Mouse (Mus musculus): Measurements from ENCODE around the gene Mtor. TPM values are rescaled to one million over a fixed set of nuclear protein-coding genes. Genes with fewer than 3 reads are reported as not detected.

The Mtor gene
- total and polyA plus RNA-seq, 2 experiments from 2014 or later = 28.0 to 43.6 TPM

DNA sequence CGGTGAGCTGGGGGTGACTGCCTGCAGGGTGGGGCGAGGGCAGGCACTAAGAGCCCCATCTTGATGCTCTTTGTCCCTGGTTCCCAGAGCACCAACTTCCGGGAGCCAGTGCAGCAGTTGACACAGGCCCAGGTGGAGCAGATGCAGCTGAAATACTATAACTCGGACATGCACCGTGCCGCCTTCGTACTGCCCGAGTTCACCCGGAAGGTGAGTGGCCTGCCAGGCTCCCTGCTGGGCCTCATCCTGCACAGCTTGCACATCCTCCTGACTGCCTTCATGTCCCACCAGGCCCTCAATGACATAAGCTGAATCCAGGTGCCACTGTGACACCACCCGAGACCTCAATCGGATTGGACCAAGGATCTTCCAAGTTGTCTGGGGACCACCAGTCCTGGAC is 145.6 kb downstream of the Mtor start:
- no peak overlapping the region for H3K9ac ChIP-seq
- peaks cover 6% of the 10 kb centered on the region; the same call in 1 of the 2 replicates for H3K4me1 ChIP-seq (ENCODE audit: insufficient read depth)
- ATAC-seq (no peak), DNase-seq (no peak)
- H3K4me3 ChIP-seq (ENCODE audit: low read depth, low read length) = no peak overlapping the region
- H3K9me3 ChIP-seq (ENCODE audit: low read length) = no peaks in the 10 kb centered on the region
- 92% methylated on average over 11 of the region's 11 CpGs for WGBS
- H3K27ac ChIP-seq (ENCODE audit: low read depth, low read length) = no peak overlapping the region
- H3K27me3 ChIP-seq (ENCODE audit: insufficient read depth, low read length) = no peaks in the 10 kb centered on the region
- TF ChIP-seq CTCF (IDR thresholded peaks at IDR 0.05; ENCODE audit: low read depth) = no peak
- H3K4me2 ChIP-seq (ENCODE audit: low read depth) = no peak overlapping the region
- H3K36me3 ChIP-seq (ENCODE audit: insufficient read depth) = peaks cover 43% of the 10 kb centered on the region

DNA sequence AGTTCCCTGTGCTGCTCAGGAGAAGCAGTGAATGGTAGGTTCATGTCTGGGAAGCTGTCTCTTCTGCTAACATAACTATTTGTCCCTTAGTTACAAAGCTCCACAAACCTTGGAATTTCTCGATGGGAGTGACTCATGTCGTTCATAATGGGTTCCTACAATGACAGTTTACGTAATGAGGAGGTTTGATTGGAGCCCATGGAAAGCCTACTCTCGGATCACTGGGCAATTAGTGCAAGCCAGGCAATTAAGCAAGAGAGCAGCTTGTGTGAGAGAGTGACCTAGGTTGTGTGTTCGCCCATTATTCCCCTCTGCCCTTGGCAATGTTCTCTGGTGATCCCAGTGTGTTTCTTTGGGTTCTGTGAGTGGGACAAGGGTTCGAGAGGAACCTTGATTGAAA is 147.5 kb downstream of the Mtor start:
- Histone ChIP-seq H3K4me2 (ENCODE audit: low read depth) (no peak overlapping the region), H3K27ac (ENCODE audit: low read depth, low read length) (no peak overlapping the region), H3K36me3 (ENCODE audit: insufficient read depth) (peaks cover 50% of the 10 kb centered on the region), H3K9ac (no peak overlapping the region), H3K4me1 (ENCODE audit: insufficient read depth) (peaks cover 6% of the 10 kb centered on the region; the same call in 1 of the 2 replicates), H3K27me3 (ENCODE audit: insufficient read depth, low read length) (no peaks in the 10 kb centered on the region), H3K4me3 (ENCODE audit: low read depth, low read length) (no peak overlapping the region), H3K9me3 (ENCODE audit: low read length) (no peaks in the 10 kb centered on the region)
- ATAC-seq = no peak
- WGBS = 33% methylated on average over 6 of the region's 6 CpGs
- no peak for DNase-seq
- no peak for TF ChIP-seq CTCF (IDR thresholded peaks at IDR 0.05; ENCODE audit: low read depth)

DNA sequence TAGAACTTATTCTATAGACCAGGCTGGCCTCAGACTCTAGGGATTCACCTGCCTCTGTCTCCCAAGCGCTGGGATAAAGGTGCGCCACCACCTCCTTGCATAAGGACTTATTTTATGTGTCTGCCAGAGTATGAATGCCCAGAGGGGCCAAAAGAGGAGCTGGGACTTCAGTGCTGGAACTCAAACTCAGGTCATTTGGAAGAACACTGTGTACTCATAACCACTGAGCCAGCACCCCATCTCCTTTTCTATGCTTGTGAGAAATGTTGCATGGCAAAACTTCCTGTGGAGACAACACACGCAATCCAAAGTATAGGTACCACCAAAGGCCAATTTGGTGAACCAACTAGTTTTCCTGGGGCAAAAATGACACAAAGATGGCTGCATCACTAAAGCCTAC is 148.3 kb downstream of the Mtor start:
- ATAC-seq (no peak), DNase-seq (no peak)
- Histone ChIP-seq H3K9me3 (ENCODE audit: low read length) (no peaks in the 10 kb centered on the region), H3K4me2 (ENCODE audit: low read depth) (no peak overlapping the region), H3K4me3 (ENCODE audit: low read depth, low read length) (no peak overlapping the region), H3K9ac (no peak overlapping the region), H3K36me3 (ENCODE audit: insufficient read depth) (peaks cover 50% of the 10 kb centered on the region), H3K4me1 (ENCODE audit: insufficient read depth) (peaks cover 6% of the 10 kb centered on the region; the same call in 1 of the 2 replicates), H3K27me3 (ENCODE audit: insufficient read depth, low read length) (no peaks in the 10 kb centered on the region), H3K27ac (ENCODE audit: low read depth, low read length) (no peak overlapping the region)
- 98% methylated on average over 3 of the region's 3 CpGs for WGBS
- TF ChIP-seq CTCF (IDR thresholded peaks at IDR 0.05; ENCODE audit: low read depth) = no peak

DNA sequence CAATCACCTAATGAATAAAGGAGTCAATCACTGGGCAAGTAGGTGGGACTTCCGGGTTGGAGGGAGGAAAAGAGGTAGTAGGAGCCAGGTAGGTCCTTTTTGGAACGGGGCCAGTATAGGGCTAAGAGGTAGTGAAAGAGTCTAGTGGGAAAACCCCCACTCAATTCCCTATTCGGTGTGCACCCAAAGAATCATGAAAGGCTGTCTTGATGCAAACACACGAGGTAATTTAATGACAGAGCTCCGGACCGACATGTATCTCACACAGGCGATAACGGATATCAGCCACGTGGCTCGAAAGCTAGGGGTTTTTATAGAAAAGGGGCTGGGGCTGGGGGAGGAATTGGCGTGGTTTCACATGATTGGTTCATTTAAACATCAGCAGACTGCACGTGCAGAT is 150.4 kb downstream of the Mtor start:
- Histone ChIP-seq H3K4me3 (ENCODE audit: low read depth, low read length) (no peak overlapping the region), H3K4me2 (ENCODE audit: low read depth) (no peak overlapping the region), H3K9ac (no peak overlapping the region), H3K36me3 (ENCODE audit: insufficient read depth) (peaks cover 42% of the 10 kb centered on the region), H3K4me1 (ENCODE audit: insufficient read depth) (no peaks in the 10 kb centered on the region), H3K27ac (ENCODE audit: low read depth, low read length) (no peak overlapping the region), H3K27me3 (ENCODE audit: insufficient read depth, low read length) (no peaks in the 10 kb centered on the region), H3K9me3 (ENCODE audit: low read length) (no peaks in the 10 kb centered on the region)
- TF ChIP-seq CTCF (IDR thresholded peaks at IDR 0.05; ENCODE audit: low read depth) = no peak
- ATAC-seq (no peak), DNase-seq (no peak)
- WGBS = 93% methylated on average over 12 of the region's 12 CpGs

DNA sequence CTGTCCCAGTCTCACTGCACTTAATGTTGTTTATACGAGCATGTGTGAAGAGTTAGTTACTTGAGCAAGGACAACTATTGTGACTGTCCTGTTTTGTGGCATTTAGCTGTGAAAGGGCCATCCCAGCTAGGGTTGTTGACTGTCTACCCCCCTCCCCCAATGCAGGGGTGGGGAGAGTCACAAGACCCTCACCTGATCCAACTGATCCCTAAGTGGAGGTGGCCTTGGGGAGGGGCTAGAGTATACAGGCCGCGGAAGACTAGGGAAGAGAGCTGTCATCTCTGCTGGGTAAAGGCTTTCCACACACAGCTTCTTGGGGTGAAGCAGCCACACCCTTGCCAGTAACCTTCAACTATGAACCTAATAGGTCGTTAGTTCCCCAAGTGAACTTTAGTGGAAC is 151.9 kb downstream of the Mtor start:
- TF ChIP-seq CTCF (IDR thresholded peaks at IDR 0.05; ENCODE audit: low read depth) = no peak
- 87% methylated on average over 4 of the region's 4 CpGs for WGBS

DNA sequence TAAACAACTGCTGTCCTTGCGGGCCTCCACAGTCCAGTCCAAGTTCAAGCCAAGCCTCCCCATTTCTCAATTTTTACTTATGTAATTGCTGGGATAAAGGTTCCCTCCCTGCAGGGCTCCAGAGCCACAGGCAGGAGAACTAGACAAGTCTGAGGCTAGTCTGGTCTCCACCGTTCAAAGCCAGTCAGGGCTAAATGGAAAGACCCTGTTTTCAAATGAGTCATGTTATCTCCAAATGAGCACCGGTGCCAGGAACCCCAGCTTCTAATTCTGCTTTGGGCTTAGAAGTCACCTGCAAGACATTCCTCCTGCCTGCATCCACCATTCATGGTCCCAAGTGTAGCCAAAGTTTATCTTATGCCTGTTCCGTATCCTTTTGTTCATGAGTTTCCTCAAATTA is 153.5 kb downstream of the Mtor start:
- no peak for ATAC-seq
- no peak for DNase-seq

More for the DNA sequence above, 151.9 kb downstream of the Mtor start:
- H3K27ac ChIP-seq (ENCODE audit: low read depth, low read length) = no peak overlapping the region
- H3K4me1 ChIP-seq (ENCODE audit: insufficient read depth) = no peaks in the 10 kb centered on the region
- H3K4me2 ChIP-seq (ENCODE audit: low read depth) = no peak overlapping the region
- ATAC-seq (no peak), DNase-seq (no peak)
- H3K36me3 ChIP-seq (ENCODE audit: insufficient read depth) = peaks cover 27% of the 10 kb centered on the region
- H3K9me3 ChIP-seq (ENCODE audit: low read length) = no peaks in the 10 kb centered on the region
- H3K27me3 ChIP-seq (ENCODE audit: insufficient read depth, low read length) = no peaks in the 10 kb centered on the region
- H3K9ac ChIP-seq = no peak overlapping the region
- H3K4me3 ChIP-seq (ENCODE audit: low read depth, low read length) = no peak overlapping the region

DNA sequence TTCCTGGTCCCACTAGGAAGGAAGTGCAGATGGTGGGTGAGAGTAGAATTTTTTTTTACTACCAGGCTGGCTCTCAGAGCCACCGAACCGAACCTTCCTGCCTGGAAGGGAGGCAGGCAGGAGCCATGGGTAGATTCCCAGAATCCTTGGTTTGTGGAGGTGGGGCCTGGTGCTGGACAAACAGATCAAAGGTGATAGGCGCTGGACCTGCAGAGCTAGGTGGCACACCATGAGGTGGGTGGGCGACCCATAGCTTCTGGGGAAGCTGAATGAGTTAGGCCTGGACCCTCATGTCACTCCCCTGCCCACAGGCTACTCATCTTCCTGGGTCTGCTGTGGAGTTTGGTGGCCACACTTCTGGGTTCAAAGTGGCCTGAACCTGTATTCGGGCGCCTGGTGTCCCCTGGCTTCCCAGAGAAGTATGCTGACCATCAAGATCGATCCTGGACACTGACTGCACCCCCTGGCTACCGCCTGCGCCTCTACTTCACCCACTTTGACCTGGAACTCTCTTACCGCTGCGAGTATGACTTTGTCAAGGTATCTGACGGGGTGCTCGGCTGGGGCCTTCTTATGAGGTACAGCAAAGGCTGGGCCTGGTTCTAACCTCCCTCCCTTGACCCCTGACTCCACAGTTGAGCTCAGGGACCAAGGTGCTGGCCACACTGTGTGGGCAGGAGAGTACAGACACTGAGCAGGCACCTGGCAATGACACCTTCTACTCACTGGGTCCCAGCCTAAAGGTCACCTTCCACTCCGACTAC is 154.1 kb downstream of the Mtor start, which contains the start of gene Masp2:
Gene Masp2 (plus strand): TSS at position 198 of the 764 bp plus-strand sequence.
- ATAC-seq = no peak
- Histone ChIP-seq H3K4me3 (ENCODE audit: low read depth, low read length) (no peak within 1 kb of the TSS), H3K27me3 (ENCODE audit: insufficient read depth, low read length) (no peaks in the 10 kb centered on the region), H3K9ac (no peak within 1 kb of the TSS), H3K36me3 (ENCODE audit: insufficient read depth) (peaks cover 16% of the 10 kb centered on the region; the same call in 1 of the 2 replicates), H3K9me3 (ENCODE audit: low read length) (no peaks in the 10 kb centered on the region), H3K4me1 (ENCODE audit: insufficient read depth) (no peaks in the 10 kb centered on the region), H3K27ac (ENCODE audit: low read depth, low read length) (no peak within 1 kb of the TSS), H3K4me2 (ENCODE audit: low read depth) (no peak within 1 kb of the TSS)
- DNase-seq = no peak
- 92% methylated on average over 14 of the region's 14 CpGs for WGBS
- no peak for TF ChIP-seq CTCF (IDR thresholded peaks at IDR 0.05; ENCODE audit: low read depth)

More for the DNA sequence above, 153.5 kb downstream of the Mtor start:
- H3K9ac ChIP-seq = no peak overlapping the region
- H3K27me3 ChIP-seq (ENCODE audit: insufficient read depth, low read length) = no peaks in the 10 kb centered on the region
- H3K27ac ChIP-seq (ENCODE audit: low read depth, low read length) = no peak overlapping the region
- no peak overlapping the region for H3K4me2 ChIP-seq (ENCODE audit: low read depth)
- WGBS = 84% methylated on average over 4 of the region's 4 CpGs
- H3K9me3 ChIP-seq (ENCODE audit: low read length) = no peaks in the 10 kb centered on the region
- no peak overlapping the region for H3K4me3 ChIP-seq (ENCODE audit: low read depth, low read length)
- TF ChIP-seq CTCF (IDR thresholded peaks at IDR 0.05; ENCODE audit: low read depth) = no peak
- peaks cover 16% of the 10 kb centered on the region; the same call in 1 of the 2 replicates for H3K36me3 ChIP-seq (ENCODE audit: insufficient read depth)
- no peaks in the 10 kb centered on the region for H3K4me1 ChIP-seq (ENCODE audit: insufficient read depth)

Data from forebrain, postnatal 0 days (tissue).